Mouse (Mus musculus): ENCODE results near the gene 4931406P16Rik.
"Not testable (repeated sequence)": the region's sequence is repeated elsewhere in the genome, so short reads cannot be mapped to it uniquely, and the experiment has no call there.

4931406P16Rik gene

DNA sequence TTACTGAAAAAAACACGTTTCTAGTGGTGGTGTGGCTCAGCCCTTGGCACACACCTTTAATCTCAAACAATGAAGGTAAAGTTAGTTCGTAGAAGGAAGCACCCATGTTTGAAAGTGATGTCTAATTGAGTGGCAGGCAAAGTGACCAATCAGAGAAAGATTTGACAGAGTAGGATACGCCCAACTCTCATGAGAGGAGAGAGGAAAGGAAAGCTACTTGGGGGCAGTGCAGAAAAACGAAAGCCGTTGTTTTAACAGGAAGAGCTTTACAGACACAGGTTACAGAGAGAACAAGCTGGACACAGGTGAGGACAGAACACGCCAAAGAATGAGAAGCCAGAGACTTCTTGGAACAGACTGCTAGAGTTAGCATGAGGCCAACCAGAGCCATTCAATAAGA lies 107.0 kb downstream of the 4931406P16Rik start:
- no peak for DNase-seq

GRCm38 (mm10) chr7:34202147-34202546 lies 111.2 kb downstream of the 4931406P16Rik start:
- not testable (repeated sequence) for DNase-seq

- DNase-seq = no peak
Observed at GRCm38 (mm10) chr7:34200829-34201228, 112.5 kb downstream of the 4931406P16Rik start.

DNA sequence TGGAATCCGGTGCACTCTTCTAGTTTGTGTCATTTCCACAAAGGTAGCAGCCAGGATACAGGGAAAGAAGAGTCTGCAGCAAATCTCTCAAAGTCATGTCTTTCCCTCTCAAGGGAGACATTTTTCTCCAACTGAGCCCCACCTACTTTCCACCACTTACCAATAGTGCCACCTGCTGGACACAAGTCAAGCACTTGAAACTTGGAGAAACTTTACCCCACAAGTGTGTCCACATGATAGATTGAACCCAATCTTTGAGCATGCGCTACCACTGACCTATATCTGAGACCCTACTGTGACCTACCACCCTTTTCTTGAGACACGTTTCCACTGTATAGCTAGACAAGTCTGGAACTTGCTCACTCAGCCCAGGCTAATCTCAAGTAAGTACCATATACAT lies 115.0 kb downstream of the 4931406P16Rik start:
- DNase-seq = peak; percentile 31

DNA sequence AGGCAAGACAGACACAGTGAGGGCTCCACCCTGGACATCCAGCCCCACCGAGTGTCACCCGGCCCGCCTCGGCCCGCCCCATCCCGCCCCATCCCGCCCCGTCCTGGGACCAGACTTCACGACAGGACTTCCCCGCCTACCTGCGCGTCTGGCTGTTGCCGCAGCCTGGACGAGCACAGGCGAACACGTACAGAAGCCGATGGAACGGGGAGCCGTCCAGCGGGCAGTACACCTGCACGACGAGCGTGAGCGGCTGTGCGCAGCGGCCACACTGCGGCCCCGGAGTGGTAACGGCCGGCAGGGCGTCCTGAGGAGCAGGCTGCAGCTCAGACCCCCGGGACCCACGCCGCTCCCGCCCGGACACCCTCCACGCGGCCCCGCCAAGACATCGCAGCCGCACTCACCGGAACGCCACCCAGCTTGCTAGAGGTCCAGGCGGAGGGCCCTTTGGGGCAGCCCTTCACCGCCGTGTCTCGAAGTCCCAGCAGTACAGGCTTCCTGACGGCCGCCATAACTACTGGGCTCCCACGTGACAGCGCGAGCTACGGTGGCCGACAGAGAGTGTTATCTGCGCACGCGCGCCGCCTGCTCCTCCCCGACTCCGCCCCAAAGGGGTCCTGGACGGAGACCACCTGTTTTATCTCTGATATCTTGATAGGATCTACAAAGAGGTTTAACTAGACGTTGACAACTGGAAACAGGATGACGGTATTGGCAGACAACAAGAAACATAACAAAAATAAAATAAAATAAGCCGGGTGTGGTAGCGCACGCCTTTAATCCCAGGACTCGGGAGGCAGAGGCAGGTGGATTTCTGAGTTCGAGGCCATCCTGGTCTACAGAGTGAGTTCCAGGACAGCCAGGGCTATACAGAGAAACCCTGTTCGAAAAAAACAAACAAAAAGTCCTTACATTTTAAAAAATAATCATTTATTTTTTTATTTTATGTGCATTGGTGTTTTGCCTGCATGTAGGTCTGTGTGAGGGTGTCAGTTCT lies 116.9 kb downstream of the 4931406P16Rik start, which contains the start of gene Pdcd2l:
TSS of gene Pdcd2l (minus strand) at position 530 of the 997 bp plus-strand sequence.
- peak; percentile 92 for DNase-seq

DNA sequence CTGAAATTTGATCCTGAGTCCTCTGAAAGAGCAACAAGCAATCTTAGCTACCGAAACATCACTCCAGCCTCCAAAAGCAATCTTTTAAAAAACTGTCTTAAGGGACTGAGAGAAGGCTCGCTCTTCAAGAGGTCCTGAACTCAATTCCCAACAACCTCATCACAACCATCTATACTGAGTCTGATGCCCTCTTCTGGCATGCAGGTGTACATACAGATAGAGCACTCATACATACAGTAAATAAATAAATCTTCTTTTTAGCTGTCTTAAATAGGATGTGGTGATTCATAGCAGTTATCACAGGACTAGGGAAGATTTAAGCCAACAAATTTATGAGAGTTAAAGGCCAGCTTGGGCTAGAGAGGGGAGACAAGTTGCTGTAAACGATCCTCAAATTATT lies 117.7 kb downstream of the 4931406P16Rik start:
- no peak for DNase-seq

DNA sequence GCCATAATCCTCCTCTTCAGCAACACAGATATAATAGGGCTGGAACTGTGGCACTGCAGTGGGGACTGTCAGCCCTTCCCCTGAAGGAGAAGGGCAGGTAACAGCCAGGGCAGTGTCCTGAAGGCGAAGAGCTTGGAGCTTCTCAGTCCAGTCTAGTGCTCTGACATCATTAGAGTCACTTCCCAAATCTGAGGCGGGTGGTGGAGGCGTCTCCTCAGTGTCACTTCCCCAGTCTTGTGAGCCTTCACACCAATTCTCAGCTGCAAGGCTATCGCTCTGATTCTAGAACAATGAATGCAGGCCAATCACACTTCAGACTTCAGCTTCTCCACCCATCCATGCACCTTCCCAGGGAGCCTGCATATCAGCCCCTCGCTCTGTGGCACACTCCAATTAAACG lies 120.5 kb downstream of the 4931406P16Rik start:
- DNase-seq = no peak

DNA sequence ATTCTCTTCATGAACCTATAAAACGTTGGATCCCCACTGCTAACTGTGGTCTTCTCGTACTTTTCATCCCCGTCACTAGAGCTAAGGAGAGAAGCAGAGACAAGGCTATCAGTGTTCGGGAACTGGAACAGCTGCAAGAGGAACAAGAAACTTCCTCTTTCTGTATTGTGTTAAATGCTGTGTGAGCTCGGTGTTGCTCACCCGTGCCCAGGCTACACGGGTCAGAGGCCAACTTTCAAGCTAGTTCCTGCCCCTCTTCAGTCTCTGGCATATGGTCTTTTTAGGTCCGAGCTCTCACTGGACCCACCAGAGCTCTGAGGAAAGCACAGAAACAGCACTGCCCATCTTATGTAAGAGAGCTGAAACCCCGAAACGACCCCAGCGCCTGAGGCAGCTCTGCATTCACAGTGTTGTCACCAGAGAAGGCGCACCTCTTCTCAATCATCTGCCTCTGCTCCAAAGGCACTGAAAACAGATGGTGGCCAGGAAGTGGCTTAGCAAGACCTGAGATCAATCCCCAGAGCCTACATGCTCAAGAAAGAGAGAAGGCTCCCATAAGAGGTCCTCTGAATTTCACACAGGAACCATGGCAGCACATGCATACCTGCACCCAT lies 123.9 kb downstream of the 4931406P16Rik start:
- no peak for DNase-seq
